Mouse (Mus musculus): ENCODE results near the gene Fam76a. TPM values are rescaled to one million over a fixed set of nuclear protein-coding genes. Genes with fewer than 3 reads are reported as not detected.

The Fam76a gene
- polyA plus RNA-seq (2016; fragmentation: Nextera tagmentation; extraction: Ambion mirVana) = 27.3 and 29.6 TPM in 2 replicates

DNA sequence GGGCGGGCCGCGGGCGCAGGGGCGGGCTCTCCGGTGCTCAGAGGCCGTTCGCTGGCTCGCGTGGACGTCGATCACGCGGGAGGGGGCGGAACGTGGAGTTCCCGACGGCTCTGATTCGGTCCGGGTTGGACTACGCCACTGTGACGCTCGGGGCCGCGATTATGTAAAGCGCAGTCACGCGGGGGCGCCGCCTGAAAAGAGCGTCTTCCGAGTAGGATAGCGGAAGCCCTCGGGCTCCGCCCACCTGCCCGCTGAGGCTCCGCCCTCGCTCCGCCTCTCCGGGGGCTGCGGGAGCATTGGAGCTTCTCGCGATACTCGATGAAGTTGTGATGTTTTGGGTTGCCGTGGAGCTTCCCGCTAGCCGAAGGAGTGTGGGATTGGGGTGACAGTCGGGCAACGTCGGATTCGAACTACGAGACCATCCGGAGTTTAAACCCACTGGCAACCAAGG lies at the start of gene Fam76a:
Gene Fam76a, minus strand, starts transcription at position 1 of the 451 bp plus-strand sequence.
- no peaks in the 10 kb centered on the region for H3K27me3 ChIP-seq (replicated peaks)
- H3K4me3 ChIP-seq = peak within 1 kb of the TSS; percentile 93
- under 1% methylated on average over 51 of the region's 53 CpGs for WGBS
- H3K4me2 ChIP-seq (replicated peaks) = peak within 1 kb of the TSS; percentile 88
- no peaks in the 10 kb centered on the region for H3K9me3 ChIP-seq
- peak; percentile 96 for ATAC-seq (ENCODE audit: low FRiP score, low read depth)
- H3K36me3 ChIP-seq = peaks cover 11% of the 10 kb centered on the region
- H3K27ac ChIP-seq = peak within 1 kb of the TSS; percentile 70
- peaks cover 6% of the 10 kb centered on the region for H3K4me1 ChIP-seq
- H3K9ac ChIP-seq = peak within 1 kb of the TSS; percentile 91

- no peaks in the 10 kb centered on the region for H3K9me3 ChIP-seq
- no peaks in the 10 kb centered on the region for H3K36me3 ChIP-seq
- no peak overlapping the region for H3K4me2 ChIP-seq (replicated peaks)
- H3K4me1 ChIP-seq = peaks cover 26% of the 10 kb centered on the region; the same call in 1 of the 2 replicates
- H3K9ac ChIP-seq = no peak overlapping the region
- H3K27me3 ChIP-seq (replicated peaks) = peaks cover 41% of the 10 kb centered on the region
- 79% methylated on average over 3 of the region's 3 CpGs for WGBS
- H3K4me3 ChIP-seq = no peak overlapping the region
- no peak for ATAC-seq (ENCODE audit: low FRiP score, low read depth)
- H3K27ac ChIP-seq = no peak overlapping the region
These were observed 49.7 kb upstream of the Fam76a start for GRCm38 (mm10) chr4:132972101-132972500.

- H3K27ac ChIP-seq = no peak overlapping the region
- no peak overlapping the region for H3K4me2 ChIP-seq (replicated peaks)
- no peaks in the 10 kb centered on the region for H3K36me3 ChIP-seq
- peaks cover 26% of the 10 kb centered on the region; the same call in 1 of the 2 replicates for H3K4me1 ChIP-seq
- H3K27me3 ChIP-seq (replicated peaks) = peaks cover 41% of the 10 kb centered on the region
- H3K4me3 ChIP-seq = no peak overlapping the region
- no peaks in the 10 kb centered on the region for H3K9me3 ChIP-seq
- WGBS = 70% methylated on average over 6 of the region's 6 CpGs
- H3K9ac ChIP-seq = no peak overlapping the region
- ATAC-seq (ENCODE audit: low FRiP score, low read depth) = no peak
These were observed 49.2 kb upstream of the Fam76a start for GRCm38 (mm10) chr4:132971601-132972000.

DNA sequence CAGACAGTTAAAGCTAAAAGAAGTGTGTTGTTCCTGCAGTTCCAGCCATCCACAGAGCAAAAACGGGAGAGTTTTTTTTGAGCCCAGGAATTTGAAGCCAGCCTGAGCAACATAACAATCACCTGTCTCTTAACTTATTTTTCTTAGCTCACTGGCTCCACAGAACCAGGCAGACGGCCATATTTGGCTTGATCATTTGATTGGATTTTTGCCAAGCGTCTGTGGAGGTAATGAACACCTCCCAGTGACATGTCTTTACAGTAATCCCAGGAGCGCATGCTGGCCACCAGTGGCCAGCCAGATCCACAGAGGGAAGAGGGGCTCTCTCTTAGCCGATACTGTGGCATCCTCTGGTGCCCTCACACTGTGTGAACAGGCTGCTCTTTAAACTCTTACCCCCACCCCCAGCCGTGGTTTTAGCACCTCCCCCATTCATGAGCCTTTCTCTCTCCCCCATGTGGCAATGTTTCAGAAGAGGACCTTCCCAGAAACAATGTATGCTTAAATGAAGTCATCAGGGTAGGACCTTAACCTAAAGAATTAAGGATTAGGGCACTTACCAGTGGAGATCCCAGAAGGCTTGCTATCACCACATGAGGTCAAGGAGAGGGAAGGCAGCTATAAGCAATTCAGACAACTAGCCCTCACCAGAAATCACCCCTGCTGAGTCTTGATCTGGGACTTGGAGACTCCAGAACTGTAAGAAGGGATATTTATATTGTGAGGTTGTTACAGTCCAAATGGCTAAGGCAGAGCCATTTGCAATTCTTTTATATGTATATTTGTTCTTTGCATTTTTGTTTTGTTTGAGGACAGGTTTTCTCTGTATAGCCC lies 46.0 kb upstream of the Fam76a start:
- no peaks in the 10 kb centered on the region for H3K36me3 ChIP-seq

DNA sequence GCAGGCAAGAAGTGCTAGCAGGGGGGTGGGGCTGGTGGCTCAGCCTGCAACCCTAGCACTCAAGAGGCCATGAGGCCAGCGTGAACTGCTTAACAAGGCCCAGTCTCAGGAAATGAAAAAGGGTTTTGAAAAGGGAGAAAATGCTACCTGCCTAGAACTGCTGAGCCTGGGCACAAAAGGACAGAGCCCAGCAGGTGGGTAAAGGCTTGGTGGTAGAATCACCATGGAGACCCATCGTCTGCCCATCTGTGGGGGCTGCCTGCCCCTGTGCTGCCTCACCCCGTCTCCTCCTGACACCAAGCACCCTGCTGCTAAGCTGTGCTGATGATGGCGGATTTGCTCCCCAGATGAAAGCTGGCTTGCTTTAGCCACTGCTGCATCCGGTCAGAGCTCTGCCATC lies 42.1 kb upstream of the Fam76a start:
- Histone ChIP-seq H3K27me3 (replicated peaks) (no peaks in the 10 kb centered on the region), H3K36me3 (no peaks in the 10 kb centered on the region), H3K9ac (no peak overlapping the region), H3K4me3 (no peak overlapping the region), H3K27ac (no peak overlapping the region), H3K4me2 (replicated peaks) (no peak overlapping the region), H3K9me3 (no peaks in the 10 kb centered on the region), H3K4me1 (peaks cover 19% of the 10 kb centered on the region)
- ATAC-seq (ENCODE audit: low FRiP score, low read depth) = no peak
- 17% methylated on average over 5 of the region's 5 CpGs for WGBS

More for the DNA sequence above, 46.0 kb upstream of the Fam76a start:
- no peak for ATAC-seq (ENCODE audit: low FRiP score, low read depth)
- Histone ChIP-seq H3K4me3 (no peak overlapping the region), H3K27me3 (replicated peaks) (peaks cover 8% of the 10 kb centered on the region), H3K9me3 (no peaks in the 10 kb centered on the region), H3K4me1 (peaks cover 11% of the 10 kb centered on the region), H3K9ac (no peak overlapping the region), H3K27ac (no peak overlapping the region), H3K4me2 (replicated peaks) (no peak overlapping the region)
- 58% methylated on average over 6 of the region's 6 CpGs for WGBS

GRCm38 (mm10) chr4:132964064-132964463 lies 41.7 kb upstream of the Fam76a start:
- no peak for ATAC-seq (ENCODE audit: low FRiP score, low read depth)
- 38% methylated on average over 3 of the region's 3 CpGs for whole genome bisulfite sequencing
- Histone ChIP-seq H3K4me3 (no peak overlapping the region), H3K27me3 (replicated peaks) (no peaks in the 10 kb centered on the region), H3K4me2 (replicated peaks) (no peak overlapping the region), H3K36me3 (no peaks in the 10 kb centered on the region), H3K9me3 (no peaks in the 10 kb centered on the region), H3K4me1 (peaks cover 23% of the 10 kb centered on the region), H3K27ac (no peak overlapping the region), H3K9ac (no peak overlapping the region)

GRCm38 (mm10) chr4:132963436-132963835 lies 41.1 kb upstream of the Fam76a start:
- H3K27ac ChIP-seq = no peak overlapping the region
- H3K4me3 ChIP-seq = no peak overlapping the region
- H3K36me3 ChIP-seq = no peaks in the 10 kb centered on the region
- no peak for ATAC-seq (ENCODE audit: low FRiP score, low read depth)
- no peaks in the 10 kb centered on the region for H3K27me3 ChIP-seq (replicated peaks)
- no peak overlapping the region for H3K4me2 ChIP-seq (replicated peaks)
- no peak overlapping the region for H3K9ac ChIP-seq
- H3K4me1 ChIP-seq = peaks cover 28% of the 10 kb centered on the region
- 42% methylated on average over 2 of the region's 2 CpGs for WGBS
- H3K9me3 ChIP-seq = no peaks in the 10 kb centered on the region

GRCm38 (mm10) chr4:132962628-132963027 lies 40.3 kb upstream of the Fam76a start:
- Histone ChIP-seq H3K9me3 (no peaks in the 10 kb centered on the region), H3K9ac (no peak overlapping the region), H3K27me3 (replicated peaks) (no peaks in the 10 kb centered on the region), H3K27ac (no peak overlapping the region), H3K4me3 (no peak overlapping the region), H3K36me3 (no peaks in the 10 kb centered on the region), H3K4me1 (peaks cover 28% of the 10 kb centered on the region), H3K4me2 (replicated peaks) (no peak overlapping the region)
- no peak for ATAC-seq (ENCODE audit: low FRiP score, low read depth)
- 92% methylated on average over 4 of the region's 4 CpGs for WGBS

- Histone ChIP-seq H3K4me2 (replicated peaks) (no peak overlapping the region), H3K9ac (no peak overlapping the region), H3K27me3 (replicated peaks) (no peaks in the 10 kb centered on the region), H3K27ac (no peak overlapping the region), H3K4me3 (no peak overlapping the region), H3K36me3 (no peaks in the 10 kb centered on the region), H3K4me1 (peaks cover 28% of the 10 kb centered on the region), H3K9me3 (no peaks in the 10 kb centered on the region)
- ATAC-seq (ENCODE audit: low FRiP score, low read depth) = no peak
- WGBS = 84% methylated on average over 5 of the region's 5 CpGs
These were observed 39.5 kb upstream of the Fam76a start for GRCm38 (mm10) chr4:132961866-132962265.

GRCm38 (mm10) chr4:132960864-132961639 lies 38.7 kb upstream of the Fam76a start:
- Histone ChIP-seq H3K27me3 (replicated peaks) (no peaks in the 10 kb centered on the region), H3K9ac (no peak overlapping the region), H3K27ac (no peak overlapping the region), H3K4me1 (peaks cover 28% of the 10 kb centered on the region), H3K4me2 (replicated peaks) (no peak overlapping the region), H3K9me3 (no peaks in the 10 kb centered on the region), H3K4me3 (no peak overlapping the region), H3K36me3 (no peaks in the 10 kb centered on the region)
- no peak for ATAC-seq (ENCODE audit: low FRiP score, low read depth)
- 72% methylated on average over 13 of the region's 13 CpGs for WGBS

DNA sequence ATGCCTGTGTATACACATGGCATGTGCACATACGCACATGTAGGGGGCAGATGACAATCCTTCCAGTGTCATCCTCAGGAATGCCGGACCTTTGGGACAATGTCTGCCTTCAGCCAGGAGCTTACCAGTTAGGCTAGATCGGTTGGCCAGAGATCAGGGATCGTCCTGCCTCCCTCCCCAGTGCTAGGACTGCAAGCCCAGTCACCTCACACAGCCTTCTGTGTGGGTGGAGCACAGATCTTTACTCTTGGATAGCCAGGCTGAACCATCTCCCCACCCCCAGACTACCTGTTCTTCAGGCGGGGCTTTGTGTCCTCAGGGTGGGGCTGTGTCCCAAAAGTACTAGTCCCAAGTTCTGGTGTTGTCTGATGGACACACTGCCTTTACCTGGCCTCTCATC lies 38.0 kb upstream of the Fam76a start:
- Histone ChIP-seq H3K27ac (no peak overlapping the region), H3K9ac (no peak overlapping the region), H3K4me1 (peaks cover 30% of the 10 kb centered on the region), H3K9me3 (no peaks in the 10 kb centered on the region), H3K4me2 (replicated peaks) (no peak overlapping the region), H3K4me3 (no peak overlapping the region), H3K27me3 (replicated peaks) (no peaks in the 10 kb centered on the region), H3K36me3 (no peaks in the 10 kb centered on the region)
- ATAC-seq (ENCODE audit: low FRiP score, low read depth) = no peak
- WGBS = 71% methylated on average over 5 of the region's 5 CpGs

DNA sequence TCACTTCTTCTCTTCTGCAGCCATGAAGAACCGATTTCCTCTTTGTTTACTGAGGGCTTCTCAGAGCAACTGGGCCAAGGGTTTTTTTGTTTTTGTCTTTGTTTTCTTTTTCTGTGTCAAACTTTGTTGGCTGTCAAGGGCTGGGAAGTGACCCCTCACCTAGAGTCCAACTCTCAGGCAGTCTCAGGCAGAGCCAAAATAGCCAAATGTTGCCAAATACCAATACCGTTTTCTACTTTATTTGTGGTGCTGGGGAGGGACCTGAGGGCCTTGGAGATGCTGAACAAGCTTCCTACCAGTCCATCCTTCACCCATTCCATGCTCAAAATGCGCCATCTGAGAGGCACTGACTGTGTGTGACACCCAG lies 37.3 kb upstream of the Fam76a start:
- H3K9ac ChIP-seq = no peak overlapping the region
- H3K4me1 ChIP-seq = peaks cover 33% of the 10 kb centered on the region
- H3K4me3 ChIP-seq = no peak overlapping the region
- no peak overlapping the region for H3K4me2 ChIP-seq (replicated peaks)
- H3K27me3 ChIP-seq (replicated peaks) = no peaks in the 10 kb centered on the region
- WGBS = 54% methylated on average over 3 of the region's 3 CpGs
- H3K9me3 ChIP-seq = no peaks in the 10 kb centered on the region
- peak overlapping the region; percentile 64; the same call in 1 of the 2 replicates for H3K27ac ChIP-seq
- ATAC-seq (ENCODE audit: low FRiP score, low read depth) = no peak
- no peaks in the 10 kb centered on the region for H3K36me3 ChIP-seq
